Mouse (Mus musculus) thymus, postnatal 36 days (tissue): ENCODE measurements around the gene Pstpip1.
A peak's percentile ranks its signal among the peaks of the same experiment; 100 is the strongest.

Source experiments
- DNase-seq, 2 experiments: peaks; one replicate each; pipeline ENCODE4 v3.0.0; 2022; ENCODE audit warnings: mixed read lengths in 2 of 2

Pstpip1 gene

DNA sequence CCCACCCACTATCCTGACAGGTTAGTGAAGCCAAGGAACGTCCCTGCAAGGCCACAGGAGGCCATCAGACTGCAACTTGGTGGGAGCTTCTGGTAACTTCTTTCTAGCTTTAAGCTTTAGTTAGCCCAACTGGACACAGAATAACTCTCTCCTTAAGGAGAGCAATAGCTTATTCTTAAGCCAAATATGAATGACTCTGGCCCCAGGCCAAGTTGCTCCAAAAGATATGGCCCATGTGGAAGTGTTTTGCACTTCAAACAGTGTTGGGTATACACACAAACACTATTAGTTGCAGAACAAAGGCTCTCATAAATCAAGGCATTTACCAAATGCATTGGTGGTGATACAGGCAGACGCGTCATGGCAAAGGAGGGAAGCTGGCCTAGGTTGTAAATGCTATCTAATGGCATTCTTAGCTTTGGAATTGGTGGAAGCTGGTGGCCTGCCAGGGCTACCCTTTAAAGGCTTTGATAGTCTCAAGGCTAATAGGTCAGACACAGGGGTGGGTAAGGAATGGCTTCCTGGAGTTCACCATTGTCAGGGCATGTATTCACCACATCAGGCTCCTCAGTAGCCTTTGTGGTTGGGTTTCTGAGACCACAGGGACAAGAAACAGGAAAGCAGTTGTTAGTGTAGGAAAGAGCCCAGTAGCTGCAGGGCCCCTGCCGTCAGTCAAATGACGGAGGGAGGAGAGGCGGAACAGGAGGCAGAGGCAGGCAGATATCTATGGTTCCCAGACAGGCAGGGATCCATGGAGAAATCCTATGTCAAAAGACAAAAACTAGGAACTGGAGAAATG is 16.7 kb downstream of the Pstpip1 start:
- no peak for DNase-seq

DNA sequence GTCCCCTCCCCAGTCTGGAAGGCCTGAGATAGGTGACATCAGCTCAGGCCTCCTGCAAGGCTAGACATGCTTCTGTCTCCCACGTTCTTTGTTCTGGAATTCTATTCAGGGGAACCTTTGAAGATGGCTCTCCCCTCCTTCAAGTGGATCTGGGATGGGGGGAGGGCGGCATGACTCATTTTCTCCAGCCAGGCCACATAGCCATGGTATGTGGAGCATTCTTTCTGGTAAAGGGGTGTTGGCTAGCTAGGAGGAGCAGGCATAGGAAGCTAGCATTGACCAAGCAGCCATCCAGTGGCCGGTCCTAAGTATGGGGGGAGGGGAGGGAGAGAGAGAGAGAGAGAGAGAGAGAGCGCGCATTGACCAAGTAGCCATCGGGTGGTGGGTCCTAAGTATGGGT is 17.8 kb downstream of the Pstpip1 start:
- DNase-seq, result no peak

DNA sequence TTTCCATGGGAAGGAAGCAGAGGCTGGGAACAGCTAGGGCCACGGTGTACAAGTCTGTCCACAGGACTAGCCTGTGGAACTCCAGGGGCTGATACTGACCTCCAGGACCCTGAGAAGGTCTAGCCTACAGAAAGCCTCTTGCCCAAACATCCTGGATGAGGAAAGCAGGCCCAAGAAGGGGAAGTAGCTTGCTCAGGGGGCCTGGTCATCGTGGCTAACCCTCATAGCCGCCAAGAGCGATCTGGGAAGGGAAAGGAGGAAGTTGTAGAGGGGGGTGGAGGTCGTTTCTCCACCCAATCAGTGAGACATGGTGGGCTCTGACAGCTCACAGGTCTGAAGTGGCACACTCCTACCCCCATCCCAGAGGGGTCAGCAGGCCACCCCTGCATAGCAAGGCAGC is 18.4 kb downstream of the Pstpip1 start:
- no peak for DNase-seq

DNA sequence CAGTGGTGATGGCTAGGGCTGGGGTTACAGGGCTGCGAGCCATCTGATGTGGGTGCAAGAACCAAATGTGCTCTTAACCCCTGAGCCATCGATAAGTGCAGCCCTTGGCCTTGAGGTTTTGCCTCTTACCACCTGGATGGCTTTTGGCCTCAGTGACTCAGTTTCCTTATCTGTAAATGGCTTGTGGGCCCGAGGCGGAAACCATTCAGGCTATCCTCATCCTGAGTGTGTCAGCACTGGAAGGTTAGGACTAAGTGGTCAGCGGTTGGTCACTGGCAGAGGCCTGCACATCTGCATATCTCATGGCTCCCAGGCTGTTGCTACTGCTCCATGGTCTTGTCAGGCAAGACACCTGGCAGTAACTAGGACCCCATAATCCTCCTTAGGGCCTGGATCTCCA is 28.3 kb downstream of the Pstpip1 start:
- DNase-seq, result no peak

DNA sequence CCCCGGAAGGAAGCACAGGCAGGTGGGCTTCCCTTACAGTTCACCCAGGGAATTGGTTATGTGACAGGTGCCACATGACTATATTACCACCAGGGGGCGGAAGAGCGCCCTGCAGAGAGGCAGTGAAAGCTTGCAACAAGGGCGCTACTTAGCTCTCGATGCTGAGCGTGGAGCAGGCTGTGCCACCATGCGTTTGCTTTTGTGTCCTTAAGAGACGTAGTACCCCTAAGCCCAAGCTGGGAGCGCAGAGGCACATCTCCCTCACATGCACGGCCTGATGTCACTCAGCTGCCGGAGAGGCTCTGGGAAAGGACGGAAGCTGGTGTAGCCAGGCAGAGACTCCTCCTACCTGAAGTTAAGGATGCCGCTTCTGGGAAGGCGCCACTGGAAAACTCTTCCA is 28.8 kb downstream of the Pstpip1 start:
- peak; percentile 57 to 68 for DNase-seq

DNA sequence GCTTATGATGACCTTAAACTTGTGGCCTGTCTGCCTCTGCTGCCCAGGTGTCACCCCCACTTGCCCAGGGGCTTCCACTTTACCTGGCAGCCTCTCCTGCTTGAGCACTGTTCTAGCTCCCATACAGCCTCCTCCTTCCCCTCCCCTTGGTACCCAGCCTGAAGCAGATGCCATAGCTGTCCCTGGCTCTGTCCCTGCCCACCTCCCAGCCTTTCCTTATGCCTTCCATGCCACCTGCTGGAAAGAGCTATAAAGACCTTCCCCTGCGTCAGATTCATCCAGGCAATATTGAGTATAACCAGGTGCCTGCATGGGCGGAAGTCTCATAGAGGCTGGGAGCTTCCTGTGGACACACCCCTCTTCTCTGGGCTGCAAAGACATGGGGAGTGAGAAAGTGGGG is 29.9 kb downstream of the Pstpip1 start:
- DNase-seq, result peak in 1 of 2 experiments; percentile 7

DNA sequence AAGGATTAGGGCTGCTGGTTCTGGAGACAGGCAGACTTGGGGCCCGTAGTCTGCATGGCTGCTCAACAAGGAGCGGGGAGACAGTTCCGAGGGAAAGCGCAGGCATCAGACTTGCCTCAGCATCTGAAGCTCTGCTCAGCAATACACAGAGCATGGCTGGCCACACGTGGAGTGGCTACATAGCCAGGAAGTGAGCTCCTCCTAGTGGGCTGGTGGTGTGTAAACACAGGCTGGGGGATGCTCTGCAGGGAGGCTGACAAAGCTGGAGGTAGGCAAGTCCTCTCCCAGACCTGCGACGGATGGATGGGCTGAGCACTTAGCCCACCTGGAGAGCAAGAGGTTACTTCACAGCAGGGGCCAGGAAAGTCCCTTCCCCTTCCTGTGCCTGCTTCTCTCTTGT is 31.3 kb downstream of the Pstpip1 start:
- DNase-seq, result peak; percentile 30 to 47

DNA sequence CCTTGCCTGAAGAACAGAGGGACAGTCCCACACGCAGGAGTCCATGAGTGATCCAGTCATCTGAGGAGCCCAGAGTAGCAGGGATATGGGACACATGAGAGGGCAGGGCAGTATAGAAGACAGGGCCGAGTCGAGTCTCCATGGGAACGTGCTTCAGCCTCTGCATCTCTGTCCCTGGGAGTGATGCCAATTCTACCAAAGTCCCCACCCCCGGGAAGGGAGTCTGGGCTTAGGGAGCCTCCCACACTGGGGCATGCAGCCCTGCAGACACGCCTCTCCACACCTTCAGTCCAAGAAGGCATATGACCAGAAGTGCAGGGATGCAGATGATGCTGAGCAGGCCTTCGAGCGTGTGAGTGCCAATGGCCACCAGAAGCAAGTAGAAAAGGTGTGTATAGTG is 33.2 kb downstream of the Pstpip1 start:
- no peak for DNase-seq

DNA sequence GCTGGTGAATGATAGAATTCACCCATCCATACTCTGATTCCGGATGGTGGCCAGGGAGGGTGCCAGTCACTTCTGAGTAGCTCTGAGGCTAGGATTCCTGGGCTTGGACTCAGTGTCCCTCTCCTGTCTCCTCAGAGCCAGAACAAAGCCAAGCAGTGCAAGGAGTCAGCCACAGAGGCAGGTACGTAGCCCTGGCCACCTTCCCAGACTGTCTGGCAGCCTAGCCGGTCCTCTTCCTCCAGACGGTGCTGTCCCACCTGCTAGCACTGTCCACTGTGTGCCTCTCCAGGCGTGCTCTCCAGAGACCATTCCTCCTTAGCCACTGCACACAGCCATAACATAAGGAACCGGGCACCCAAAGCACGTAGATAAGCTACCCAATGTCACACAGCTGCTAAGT is 33.9 kb downstream of the Pstpip1 start:
- DNase-seq, result no peak

DNA sequence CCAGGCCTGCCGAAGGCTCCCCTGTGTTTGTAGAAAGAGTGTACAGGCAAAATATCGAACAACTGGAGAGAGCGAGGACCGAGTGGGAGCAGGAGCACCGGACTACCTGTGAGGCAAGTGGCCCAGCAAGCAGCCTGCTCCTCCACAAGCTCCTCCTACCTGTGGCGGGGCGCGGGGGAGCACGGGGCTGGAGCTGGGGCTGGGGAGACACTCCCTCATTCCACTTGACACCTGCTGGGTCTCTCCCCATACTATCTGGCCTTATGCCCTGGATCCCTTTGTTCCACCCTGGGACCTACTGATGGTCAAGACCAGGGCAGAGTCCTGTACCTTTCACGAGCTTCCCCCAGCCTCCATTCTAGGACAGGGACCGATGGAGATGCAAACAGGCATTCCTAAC is 34.8 kb downstream of the Pstpip1 start:
- DNase-seq, result peak in 1 of 2 experiments; percentile 20

DNA sequence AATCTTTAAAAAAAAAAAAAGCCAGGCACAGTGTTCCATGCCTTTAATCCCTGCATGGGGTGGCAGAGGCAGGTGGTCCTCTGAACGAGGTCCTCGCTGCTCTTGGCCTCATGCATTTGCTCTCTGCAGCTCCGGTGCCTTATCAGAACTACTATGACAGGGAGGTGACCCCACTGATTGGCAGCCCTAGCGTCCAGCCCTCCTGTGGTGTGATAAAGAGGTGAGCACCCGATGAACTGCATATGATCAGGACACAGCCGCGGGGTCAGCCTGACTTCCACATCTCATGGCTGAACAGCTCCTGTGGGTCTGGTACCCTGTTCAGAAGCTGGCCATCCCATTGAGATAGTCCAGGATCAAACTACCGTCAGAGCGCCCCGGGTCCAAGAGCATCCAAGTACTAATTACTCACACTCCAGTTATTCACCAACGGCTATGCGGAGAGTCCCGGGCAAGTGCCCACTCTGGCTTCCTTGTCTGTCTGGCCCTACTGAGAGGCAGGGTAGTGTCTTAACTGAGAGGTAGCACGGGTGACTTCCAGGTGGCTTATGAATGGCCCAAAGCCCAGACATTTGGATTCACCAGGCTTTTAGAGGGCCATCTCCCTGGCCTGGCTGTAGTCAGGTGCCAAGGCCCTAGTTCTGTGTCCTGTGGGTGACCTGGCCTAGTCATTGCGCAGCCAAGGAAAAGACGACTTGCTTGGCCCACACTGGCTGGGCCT is 36.9 kb downstream of the Pstpip1 start:
- DNase-seq, result peak in 1 of 2 experiments; percentile 8

DNA sequence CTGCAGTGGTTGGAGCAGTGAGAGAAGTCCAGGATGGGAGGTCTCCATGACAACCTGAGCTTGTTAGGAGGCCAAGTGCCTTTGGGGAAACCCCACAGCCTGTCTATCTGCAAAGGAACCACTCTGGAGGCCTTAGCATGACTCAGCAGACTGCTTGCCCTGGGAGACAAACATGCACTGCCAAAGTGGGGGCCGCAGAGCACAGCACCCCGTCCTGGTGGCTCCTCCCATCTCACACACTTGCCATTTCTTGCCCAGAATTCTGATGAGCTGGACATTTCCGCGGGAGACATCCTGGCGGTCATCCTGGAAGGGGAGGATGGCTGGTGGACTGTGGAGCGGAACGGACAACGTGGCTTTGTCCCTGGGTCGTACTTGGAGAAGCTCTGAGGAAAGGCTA is 38.6 kb downstream of the Pstpip1 start:
- peak in 1 of 2 experiments; percentile 3 for DNase-seq

DNA sequence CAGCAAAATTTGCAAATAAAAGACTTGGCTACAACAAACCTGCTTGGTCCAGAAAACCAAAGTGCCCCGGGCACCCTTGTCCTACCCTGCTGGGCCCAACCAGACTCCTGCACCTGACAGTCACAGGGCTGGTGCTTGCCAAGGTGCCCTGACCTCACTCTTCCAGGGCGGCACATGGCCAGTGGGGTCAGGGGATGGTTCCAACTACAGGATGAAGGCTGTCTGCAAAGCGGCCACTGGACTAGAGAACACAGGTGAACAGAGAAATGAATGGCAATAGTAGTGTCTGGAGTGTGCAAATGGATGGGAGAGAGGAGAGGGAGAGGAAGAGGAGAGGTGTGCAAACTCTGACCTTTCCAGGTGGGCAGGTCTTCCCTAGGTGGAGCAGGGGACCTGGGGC is 40.2 kb downstream of the Pstpip1 start:
- no peak for DNase-seq

DNA sequence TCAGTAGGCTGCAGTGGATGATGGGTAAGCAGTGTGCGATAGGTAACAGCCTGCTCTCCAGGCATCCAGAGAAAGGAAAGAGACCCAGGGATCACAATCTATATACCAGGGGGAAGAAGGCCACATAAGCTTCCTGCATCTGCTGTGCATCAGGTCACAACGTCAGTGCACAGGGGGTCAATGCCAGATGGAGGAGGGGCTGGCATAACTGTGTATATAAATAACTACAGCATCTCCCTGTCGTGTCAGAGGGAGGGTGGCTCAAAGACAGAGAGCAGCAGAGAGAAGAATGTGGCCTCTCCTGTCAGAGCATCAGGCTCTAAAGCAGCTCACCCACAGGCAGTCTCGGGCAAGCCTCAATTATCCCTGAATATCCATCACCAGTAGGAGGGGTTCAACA is 40.8 kb downstream of the Pstpip1 start:
- DNase-seq, result no peak

DNA sequence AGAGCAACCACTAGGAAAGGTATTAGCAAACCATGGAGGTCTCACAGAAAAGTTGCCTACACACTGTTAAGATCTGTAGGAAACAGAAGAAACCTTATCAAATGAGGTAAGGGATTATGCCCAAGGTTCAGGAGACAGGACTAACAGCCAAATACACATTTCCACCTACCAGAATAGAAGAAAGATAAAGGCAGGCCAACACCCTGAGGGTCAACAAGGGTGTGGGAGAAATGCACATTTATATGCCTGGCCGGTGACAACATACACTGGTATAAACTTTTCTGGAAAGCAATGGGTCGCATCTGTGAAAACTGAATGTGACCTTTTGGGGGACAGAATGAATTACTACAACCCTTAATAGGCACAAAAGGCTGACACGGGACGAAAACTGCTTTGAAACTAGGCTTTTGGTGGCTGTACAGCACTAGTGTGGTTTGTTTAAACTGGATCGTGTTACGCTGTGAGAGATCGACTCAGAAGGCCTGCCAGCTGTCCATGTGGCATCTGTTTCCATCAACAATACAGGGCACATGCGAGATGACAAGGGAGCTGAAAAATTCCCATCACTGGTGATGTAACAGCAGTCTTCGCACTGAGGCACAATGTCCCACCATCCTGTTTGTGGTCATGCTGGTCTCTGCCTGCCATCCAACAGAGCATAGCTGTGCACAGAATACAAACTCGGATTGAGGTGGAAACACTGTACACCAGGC is 42.2 kb downstream of the Pstpip1 start:
- DNase-seq, result no peak

DNA sequence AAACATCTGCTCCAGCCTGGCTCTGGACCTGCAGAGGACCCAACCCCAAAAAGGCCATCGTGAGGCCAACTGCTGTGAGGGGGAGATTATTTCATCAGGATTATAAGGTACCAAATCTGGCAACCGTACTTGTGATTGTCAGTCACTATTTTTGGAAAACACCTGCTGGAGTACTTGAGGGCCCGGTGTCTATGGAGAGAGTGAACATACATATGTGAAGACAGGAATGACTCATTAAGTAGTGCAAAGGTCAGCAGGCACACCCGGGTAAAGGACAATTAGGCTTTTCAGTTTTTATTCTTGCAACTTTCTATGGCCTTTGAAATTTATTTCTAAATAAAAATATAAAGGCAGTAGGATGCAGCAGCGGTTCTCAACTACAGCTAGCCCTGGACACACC is 44.2 kb downstream of the Pstpip1 start:
- no peak for DNase-seq

DNA sequence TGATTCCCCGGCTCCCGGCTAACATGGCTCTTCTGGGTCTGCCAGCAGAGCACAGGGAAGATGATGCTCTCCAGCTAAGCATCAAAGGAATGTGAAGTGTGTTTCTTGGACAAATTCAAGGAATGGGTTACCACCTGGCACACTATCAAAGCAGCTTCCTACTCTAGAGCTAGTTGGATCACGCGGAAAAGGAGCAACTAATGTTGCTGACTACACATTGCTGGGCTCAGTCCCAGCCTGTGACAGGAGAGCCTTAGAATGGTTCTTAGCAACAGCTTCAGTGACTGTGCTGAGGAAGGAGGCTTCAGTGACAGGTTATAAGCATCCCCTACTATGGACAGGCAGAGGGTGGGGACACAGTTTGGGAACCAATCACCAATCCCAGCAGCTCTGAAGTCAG is 44.9 kb downstream of the Pstpip1 start:
- DNase-seq, result no peak

DNA sequence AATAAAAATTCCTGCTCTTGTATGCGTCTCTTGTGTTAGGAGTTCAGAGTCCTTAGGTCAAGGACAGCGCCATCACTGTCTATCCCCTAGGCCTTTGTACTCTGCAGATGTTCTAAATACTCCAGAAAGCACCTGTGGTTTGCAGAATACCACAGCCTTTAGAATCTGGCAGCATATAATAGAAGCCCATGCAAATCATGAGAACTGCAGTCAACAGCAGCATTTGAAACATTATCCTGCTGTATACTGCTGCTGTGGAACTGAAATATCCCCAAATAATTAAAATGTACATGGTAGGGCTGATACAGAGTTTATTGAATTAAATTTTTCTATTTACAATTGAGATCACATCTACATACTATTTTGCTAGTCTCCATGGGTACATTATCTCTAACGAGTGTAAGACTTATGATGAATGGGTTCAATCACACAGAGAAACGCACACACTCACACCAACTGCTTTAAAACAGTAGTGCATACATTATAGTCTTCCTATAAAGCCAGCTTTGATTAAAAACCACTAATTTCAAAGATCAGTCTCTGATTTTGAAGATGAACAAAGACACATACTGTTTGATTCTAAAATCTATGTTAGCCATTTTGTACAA is 45.9 kb downstream of the Pstpip1 start:
- DNase-seq, result no peak

DNA sequence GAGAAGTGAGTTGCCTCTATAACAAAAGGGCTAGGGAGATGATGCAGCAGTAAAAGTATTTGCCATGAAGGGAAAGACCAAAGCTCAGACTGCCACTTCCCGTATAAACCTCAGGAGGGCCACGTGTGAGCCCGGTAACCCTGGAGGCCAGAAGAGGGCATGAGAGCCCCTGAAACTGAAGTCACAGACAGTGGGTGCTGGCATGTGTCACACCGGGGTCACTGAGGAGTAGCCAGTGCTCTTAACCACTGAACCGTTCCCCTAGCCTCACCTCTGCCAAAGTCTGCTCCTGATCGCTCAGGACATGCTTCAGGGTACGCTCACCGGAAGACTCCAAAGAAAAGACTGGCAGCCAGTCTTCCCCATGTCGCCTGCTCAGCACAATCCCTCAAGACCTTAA is 52.0 kb downstream of the Pstpip1 start:
- no peak for DNase-seq

DNA sequence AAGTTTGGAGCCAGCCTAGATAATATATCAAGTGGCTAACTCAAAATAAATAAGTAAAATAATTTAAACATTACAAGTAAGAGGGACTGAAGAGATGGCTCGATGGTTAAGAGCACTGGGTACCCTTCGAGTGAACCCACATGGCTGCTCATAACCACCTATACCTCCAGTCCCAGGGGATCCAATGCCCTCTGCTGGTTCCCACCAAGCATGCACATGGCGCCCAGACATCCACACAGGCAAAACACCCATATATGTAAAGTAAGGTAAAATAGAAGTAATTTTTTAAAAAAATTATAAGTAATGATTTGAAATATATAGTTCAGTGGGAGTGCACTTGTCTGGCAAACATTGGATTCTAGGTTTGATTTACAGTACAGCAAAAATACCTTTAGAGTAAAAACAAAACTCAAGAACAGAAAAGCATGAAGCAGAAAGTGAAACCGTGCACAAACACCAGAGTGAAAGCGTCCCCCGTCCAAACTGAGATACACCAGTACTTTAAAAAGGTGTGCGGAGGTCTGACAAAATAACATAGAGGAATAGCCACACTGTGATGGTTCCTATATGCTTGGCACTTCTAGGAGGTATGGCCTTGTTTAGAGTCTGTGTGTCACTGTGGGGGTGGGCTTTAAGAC is 54.7 kb downstream of the Pstpip1 start:
- DNase-seq, result no peak

DNA sequence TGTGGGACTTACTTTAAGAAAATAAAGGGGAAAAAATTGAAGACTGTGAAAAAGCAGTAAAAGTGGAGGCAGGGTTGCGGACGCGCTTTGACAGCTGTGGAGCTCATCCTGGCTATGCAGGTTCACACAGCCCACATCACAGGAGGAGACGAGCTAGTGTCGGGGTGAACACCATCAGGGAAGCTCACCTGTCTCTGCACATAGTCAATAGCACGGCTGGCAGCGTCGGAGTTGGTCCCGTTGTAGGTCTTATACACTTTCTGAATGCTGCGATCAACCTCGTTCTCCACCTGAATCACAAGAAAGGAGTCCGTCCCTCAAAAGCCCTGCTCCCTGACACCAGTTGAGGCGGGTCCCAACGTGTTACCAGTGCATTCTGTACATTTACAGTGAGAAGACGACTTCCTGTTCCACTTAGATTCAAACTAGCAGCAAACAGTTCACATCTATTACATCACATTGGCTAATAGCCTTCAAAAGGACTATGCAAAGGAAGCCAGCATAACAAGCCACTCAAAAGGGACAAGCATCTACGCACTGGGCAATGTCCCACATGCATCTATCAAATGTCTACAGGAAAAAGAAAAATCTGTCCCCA is 56.7 kb downstream of the Pstpip1 start:
- peak; percentile 47 to 62 for DNase-seq

DNA sequence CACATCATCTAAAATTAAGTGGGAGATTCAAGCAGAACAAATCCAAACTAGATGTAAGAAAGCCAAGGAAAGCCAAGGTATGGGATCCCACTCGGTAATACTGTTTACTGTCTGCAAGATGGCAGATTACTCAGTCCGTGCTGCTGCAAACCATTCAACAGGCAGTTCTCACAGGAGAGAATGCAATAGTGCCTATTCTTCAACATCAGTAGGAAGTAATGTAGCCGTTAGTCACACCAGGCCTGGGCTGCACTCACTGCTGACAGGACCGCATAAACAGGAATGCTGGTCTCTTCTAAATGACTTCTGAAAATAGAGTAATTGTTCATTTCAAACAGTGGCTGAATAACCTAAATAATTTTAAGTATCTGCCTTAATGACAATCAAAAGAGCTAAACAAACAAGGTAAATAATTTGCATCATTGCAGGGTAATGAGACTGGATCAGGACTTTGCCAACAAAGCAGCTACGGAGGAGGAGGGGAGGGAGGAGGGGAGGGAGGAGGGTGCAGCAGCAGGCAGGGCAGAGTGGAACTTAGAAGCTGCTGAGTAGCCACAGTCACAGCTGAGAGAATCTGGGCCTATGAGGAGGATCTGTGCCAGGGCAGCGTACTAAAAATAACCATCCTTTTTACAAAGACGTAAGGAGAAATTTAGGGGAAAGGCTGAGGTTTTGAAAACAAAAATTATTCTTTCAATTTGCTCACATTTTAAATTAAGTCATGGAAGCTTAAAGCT is 62.2 kb downstream of the Pstpip1 start:
- DNase-seq, result no peak
